Mouse (Mus musculus) adrenal gland (tissue): Measurements from ENCODE around the gene Sgk1.
"Not testable (repeated sequence)": the region's sequence is repeated elsewhere in the genome, so short reads cannot be mapped to it uniquely, and the experiment has no call there.

ENCODE experiments used
- intact Hi-C: fragments of 180-260 bp; cut with DNase I; formaldehyde crosslinking; loops from one replicate; pipeline ENCODE4 v1.15.1; 2025

Sgk1 gene

DNA sequence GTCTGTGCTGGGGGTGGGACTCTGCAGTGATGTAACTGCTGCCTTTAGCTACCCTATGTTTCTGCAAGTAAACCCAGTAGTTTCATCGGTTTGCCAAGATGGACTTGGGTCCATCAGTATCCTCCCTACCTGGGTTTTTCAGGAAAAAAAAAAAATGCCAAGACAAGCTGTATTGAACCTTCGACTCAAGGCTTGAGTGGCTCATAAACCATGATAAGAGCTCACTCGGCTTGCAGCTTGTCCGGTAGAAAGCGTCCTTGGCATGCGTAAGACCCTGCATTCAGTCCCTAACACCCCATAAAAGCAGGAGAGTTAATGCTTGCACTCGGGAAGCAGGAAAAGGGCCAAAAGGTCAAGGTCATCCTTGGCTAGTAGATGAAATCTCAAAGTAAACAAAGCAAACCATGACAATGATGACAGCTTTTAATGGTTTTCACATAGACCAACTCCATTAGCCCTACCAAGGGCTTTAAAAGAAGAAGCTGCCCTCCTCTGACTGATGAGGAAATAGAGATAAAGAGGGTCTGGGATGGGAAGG, 23.5 kb upstream of the Sgk1 start:
- intact Hi-C loops: no loop called here

DNA sequence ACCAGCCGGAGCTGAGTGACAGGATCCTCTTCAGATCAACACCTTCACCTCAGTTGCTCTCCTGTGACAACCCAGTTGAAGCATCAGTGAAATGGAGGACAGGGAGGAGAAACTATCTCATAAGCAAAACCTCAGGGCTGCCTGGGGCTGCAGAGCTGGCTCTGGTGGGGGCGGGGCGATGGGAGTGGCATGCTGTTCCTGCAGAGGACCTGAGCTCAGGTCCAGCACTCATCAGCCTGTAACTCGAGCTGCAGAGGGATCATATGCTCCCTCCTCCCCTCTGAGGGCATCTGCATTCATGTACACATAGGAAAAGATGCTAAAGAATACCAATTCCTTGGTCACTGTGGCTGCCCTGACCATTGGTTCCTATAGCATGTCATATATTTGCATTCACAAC, 15.5 kb upstream of the Sgk1 start:
- intact Hi-C loops: no loop called here

DNA sequence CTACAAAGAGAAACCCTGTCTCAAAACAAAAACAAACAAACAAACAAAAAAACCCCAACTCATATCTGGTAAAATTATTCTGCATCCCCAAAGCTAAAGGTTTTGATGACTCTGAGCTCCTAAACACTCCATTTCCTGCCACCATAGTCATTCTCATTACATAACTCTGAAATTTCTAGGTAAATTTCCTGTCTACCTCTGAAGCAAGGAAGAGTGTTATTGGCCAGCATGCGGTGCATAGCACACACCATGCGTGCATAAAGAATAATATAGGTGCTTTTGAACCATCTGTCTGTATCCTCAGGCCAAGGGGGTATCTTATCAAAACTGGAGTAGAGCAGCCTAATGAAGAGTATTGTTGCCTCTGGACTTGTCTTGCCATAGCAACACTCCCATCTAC, 13.8 kb upstream of the Sgk1 start:
- intact Hi-C loops: no loop called here

DNA sequence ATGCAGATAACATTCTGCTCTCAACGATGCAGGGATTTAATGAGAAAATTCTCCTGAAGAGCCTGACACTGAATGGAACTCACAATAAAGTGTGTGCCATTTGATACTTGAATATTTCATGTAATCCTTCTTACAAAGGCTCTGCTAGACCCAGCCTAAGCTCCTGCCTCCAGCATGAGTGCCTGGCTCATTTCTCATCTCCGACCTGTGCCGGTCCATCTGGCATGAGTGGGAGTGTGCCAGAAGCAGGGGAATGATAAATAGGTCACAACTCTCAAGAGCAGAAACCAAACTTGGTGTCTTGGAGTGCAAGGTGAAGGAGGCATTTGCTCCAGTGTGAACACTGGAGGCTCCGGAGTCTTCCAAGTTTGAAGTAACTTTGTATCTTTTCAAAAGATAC, 13.4 kb upstream of the Sgk1 start:
- intact Hi-C loops: no loop called here

DNA sequence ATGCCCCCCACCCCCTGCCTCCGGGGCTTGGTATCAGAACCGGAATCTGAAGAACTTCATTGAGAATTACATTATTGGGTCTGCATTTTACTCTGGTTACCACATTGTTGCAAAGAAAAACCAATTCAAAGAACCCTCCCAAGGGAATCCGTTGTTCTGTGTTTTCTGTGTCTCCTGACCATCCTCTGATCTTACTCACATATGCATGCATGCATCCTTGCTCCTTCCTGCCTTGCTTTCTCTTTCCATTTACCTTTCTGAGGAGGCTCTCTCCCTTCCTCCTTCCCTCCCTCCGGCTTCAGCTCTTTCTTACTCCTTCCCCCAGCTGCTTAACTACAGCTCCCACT, 174 bp upstream of the Sgk1 start:
- intact Hi-C loops: no loop called here

DNA sequence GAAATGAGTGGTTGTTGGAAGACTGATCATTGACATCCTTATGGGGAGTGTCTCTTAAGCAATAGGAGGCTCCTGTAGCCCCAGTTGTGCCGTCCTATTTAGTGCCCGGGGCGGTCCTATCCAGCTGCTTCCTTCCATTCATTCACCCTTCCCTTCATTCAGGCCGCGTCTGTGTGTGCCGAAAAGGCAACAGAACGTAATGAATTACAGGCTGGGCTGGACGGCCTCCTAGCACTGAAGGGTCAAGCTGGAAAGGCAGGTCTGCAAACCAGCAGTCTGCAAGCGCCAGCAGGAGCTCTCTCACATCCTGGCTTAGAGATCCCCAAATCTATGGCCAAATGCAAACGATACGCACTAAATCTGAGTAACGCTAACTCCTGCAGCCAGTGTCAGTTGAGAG, 1.6 kb downstream of the Sgk1 start:
- intact Hi-C loops: no loop called here

DNA sequence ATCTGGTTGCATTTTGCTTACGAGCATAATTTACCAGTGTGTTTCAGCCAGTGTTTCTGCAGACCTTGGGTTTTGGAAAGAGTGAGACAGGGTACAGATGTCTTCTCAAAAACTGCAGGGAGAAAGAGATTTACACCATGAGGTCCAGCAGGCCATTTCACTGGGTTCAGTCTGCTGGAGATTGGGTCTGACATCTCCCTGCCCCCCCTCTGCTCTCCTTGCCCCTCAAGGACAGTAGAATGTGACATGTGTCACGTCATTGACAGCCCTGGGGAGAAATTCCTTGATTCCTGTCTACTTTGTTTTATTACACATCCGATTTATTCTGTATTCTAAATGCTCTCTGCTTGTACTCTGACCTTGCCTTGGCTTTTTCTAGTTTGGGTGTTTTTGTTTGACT, 2.5 kb downstream of the Sgk1 start:
- intact Hi-C loops: no loop called here

DNA sequence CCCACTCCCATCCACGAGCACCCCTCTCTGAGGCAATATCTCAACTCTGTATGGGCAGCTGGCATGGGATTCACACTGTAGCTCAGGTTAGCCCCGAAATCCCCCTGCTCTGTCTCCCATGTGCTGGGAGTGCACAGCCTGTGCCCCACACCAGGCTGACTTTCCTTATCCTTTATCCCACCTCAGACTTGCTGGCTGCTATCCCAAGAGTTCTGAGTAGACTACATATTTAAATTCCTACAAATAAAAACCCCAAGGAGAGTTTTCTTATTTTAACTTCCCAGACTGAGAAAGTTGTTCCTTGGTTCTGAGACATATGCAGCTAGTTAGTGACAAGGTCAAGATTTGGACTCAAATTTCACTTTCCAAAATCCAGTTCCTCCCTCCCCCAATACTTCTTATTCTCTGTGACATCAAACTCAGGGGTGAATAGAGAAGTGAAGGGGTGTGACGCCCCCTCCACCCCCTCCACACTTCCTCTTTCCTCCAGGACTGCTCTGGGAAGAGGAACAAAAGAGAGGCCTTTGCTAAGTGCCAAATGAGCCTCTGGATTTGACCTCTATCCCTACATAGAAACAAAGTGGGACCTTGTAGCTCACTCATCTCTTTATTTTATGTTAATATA, 7.3 kb downstream of the Sgk1 start:
- intact Hi-C loops: no loop called here

DNA sequence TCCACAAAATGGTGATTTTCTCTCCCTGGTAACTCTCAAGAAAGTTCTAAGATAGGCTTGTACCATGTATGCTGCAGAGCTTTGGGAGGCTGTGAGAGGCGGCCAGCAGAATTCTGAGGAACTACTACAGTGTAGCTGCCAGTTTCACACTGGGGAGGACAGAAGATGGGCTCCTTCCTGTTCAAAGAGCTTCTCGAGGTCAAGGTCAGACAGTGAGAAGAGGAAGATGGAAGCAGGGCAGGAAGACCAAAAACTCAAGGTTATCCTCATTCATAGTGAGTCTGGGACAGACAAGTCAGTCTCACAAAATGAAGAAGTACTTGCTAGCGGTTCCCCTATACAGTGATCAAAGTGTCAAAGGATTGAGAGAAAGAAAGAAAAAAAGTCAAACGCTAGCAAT, 8.3 kb downstream of the Sgk1 start:
- intact Hi-C loops: no loop called here

DNA sequence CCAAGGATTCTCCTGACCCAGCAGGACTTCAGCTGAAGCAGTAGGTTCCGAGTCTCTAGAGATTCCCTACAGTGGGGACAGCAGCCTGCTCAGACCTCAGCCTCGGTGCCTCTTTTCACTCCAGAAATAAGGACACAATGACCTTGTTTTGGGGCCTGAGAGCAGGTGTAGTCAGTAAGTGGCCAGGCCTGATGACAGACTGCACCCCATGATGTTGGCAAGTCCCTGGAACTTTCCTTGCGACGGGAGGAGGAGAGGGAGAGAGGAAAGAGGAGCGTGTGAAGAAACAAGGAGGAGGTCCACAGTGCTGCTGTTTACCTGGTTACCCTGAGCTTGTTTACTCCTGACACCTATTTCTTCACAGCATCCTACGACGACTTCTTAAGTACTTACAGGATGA, 9.5 kb downstream of the Sgk1 start:
- intact Hi-C loops: no loop called here

DNA sequence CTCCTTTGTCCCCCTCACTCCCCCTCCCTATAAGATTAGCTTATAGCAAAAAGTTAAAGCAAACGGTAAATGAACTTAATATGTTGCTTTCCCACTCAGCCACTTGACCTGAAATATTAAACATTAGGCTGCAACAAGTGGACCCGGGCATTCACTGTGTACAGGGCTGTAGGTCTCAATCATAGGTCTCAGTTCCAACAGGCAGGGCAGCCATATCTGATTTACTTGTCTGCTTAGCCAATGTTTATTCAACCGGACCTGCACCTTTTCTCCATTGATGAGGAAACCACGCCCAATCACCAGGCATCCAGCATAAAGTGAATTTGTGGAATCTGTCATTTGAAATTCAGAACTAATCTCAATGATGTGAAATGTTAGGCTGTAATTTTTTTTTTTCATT, 10.1 kb downstream of the Sgk1 start:
- intact Hi-C loops: no loop called here

DNA sequence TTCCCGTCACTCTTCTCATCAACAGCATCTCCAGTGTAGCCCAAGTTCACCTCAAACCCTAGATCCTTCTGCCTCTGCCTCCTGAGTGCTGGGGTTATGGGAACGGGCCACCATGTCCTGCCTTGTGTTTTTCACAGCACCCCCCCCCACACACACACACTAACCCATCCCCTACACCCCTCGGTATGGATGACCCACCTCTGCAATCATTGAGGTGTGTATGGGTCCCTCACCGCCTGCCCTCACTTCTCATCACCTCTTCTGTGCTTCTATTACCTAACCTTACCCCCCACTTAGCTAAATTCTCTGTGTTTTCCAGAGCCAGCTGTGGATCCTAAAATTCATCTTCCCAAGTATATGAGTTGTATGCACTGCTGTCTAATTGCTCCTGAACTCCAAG, 16.4 kb downstream of the Sgk1 start:
- intact Hi-C loops: no loop called here

DNA sequence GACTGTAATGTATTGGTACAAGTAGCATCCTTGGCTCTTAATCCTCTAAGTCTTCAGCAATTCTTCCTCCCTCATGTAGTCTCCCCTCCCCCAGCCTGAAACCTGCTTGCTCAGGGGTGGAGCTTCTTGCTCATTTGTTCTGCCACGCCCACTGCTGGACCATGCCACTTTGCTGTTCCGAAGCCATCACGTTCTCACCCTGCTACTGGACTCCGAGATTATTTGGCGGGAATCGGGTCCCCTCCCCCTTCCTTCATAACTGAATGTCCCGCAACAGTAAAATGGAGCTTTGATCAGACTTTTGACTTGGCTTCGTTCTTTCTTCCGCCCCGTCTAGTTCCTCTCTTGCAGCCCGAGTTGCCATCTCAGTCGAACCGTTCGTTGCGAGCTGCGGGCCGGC, 16.9 kb downstream of the Sgk1 start:
- intact Hi-C loops: not testable (repeated sequence)

DNA sequence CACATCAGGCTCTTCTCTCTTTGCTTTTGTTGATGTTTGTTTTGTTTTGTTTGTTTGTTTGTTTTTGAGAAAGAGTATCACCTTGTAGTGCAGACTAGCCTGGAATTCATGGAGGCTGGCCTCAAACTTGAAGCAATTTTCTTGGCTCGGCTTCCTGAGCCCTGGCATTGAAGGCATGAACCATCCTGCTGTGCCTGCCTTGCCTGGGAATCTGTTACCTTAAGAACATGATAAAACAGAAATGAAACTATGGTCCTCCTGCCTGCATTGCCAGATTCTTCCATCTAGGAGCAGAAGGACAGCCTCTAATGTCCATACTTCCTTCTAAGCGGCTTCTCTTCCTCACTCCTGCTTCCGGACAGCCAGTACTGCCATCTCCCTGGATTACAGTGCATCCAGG, 17.4 kb downstream of the Sgk1 start:
- intact Hi-C loops: no loop called here

DNA sequence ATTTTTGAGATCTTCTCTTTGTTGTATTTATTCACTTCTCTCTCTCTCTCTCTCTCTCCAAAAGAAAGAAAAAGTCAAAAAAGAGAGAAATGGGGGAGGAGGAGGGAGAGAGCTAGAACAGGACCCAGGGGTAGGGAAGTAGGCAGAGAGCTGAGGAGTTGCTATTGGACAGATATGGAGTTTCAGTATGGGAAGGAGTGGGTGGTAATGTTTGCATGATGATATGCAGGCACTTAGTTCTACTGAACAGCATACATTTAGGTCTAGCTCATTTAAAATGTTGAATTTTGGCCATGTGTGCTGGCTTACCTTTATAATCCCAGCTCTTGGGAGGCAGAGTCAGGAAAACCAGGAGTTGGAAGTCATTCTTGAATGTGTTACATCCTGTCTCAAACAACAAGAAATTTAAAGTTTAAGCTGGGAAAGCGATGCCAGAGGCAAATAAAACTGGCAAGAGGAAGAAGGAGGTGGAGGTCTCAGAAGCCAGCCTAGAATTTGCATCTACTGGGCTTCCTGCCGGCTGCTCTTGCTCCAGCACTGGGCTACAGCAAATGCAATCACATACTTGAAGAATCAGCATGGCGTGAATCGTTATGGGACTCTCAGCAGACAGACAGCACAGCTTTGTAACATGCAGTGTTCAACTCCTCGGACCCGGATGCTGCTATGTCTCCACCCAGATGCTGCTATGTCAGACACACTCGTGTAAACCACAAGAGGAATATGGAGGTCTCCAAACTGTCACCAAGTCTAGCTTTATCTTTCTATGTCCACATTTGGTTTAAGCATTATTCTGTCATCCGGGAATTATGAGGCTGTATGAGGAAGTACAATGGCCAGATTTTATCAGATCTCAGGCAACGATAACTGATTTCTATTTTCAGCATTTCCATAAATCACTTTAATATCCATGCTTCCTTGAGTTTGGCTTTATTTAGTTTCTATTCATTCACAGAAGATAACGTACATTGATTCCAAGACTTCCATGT, 20.5 kb downstream of the Sgk1 start:
- intact Hi-C loops: no loop called here

DNA sequence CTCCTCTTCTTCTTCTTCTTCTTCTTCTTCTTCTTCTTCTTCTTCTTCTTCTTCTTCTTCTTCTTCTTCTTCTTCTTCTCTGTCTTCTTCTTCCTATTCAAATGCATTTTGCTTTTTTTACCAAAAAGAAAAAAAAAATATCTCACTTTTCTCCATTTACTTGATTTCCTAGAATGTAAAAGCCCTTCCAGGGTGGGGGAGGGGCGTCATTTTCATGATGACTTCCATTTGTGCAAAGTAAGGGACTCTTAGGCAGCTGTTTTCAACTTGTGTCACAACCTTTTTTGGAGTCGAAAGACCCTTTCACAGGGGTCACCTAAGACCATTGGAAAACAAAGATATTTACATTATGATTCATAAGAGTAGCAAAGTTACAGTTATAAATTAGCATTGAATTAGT, 22.2 kb downstream of the Sgk1 start:
- intact Hi-C loops: no loop called here

DNA sequence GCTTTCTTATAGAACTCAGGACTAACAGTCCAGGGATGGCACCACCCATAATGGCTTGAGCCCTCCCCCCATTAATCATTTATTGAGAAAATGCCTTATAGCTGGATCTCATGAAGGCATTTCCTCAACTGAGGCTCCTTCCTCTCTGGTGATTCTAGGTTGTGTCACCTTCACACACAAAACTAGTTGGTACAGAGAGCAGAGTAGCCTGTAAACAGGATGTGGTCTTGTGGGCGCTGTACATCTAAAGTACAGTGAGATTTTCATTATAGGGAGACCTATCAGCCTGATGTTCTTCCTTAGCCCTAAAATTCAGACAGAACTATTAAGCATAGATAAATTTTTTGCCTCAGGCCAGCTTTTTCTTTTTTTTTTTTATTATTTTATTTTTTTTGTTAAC, 23.6 kb downstream of the Sgk1 start:
- intact Hi-C loops: no loop called here

DNA sequence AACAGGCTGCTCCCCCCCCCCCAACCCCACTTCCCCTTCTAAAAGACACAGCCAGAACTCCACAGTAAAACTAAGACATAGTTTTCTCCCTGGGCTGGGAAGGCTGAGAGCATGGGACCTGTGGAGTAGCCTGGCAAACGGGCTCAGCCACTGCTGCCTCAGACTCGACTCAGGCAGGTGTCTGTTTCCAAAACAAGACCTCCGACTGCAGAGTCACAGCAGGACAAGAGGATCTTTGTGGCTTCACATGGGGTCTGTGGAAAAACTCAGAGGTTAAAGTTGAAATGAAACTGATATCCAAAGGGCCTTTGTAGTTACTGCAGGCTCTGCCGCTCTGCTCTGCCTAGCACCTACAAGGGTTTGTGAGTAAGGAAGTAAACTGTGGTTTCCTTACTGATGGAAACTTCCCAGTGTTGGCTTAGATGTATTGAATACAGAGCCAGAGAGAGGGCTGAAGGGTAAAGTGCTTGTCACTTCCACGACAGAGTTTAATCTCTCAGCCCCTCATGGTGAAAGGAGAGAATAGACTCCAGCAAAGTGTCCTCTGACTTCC, 25.0 kb downstream of the Sgk1 start:
- intact Hi-C loops: no loop called here

DNA sequence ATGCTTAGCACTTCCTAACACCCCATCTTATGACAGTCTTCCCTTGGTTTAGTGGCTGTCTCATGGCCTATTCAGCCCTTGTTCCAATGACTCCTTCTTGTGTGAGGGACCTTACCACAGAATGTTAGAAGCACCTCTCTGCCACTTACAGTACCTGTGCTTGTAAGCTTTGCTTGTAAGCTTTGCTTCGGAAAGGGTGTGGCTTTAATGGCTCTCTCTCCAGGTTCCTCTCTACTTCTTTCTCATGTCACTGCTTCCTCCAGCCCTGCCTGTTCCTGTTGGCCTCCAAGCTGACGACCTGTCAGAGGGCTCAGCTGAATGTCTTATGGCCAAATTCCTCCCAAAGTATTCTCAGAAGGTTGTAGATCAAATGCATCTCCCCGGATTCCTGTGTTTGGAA, 25.8 kb downstream of the Sgk1 start:
- intact Hi-C loops: no loop called here

DNA sequence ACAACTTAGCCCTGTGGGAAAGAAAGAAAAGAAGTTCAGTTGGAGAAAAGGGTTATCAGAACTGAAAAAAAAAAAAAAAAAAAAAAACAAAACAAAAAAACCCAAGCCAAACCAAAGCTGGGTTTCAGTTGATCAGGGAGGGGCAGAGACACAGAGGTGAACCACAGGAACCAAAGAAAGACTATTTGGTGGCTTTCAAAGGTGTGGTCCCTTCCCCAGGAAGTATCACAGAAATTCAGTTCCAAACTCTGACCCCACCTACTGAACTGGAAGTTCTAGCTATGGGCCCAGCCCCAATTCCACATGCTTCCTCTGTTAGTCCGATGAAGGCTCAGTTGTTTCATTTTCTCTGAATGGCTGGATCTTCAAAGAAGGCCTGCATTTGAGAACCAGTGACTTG, 26.7 kb downstream of the Sgk1 start:
- intact Hi-C loops: no loop called here

DNA sequence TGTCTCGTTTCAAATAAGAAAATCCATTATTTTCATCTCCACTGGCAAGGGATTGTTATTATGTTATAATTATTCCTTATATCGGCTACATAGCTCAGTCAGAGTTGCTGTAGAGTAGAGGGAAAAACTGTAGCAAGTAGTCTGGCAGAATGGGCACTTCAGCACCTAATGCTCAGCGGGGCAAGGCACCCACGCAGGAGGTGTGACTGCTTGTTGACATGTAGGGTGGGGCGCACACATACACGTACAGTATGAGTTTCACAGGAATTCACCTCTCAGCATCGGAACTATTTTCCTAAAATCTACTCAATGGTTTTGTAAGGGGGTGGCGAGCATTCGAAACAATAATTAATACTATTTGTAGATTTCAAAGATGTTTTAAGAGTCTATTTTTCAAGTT, 28.4 kb downstream of the Sgk1 start:
- intact Hi-C loops: no loop called here

DNA sequence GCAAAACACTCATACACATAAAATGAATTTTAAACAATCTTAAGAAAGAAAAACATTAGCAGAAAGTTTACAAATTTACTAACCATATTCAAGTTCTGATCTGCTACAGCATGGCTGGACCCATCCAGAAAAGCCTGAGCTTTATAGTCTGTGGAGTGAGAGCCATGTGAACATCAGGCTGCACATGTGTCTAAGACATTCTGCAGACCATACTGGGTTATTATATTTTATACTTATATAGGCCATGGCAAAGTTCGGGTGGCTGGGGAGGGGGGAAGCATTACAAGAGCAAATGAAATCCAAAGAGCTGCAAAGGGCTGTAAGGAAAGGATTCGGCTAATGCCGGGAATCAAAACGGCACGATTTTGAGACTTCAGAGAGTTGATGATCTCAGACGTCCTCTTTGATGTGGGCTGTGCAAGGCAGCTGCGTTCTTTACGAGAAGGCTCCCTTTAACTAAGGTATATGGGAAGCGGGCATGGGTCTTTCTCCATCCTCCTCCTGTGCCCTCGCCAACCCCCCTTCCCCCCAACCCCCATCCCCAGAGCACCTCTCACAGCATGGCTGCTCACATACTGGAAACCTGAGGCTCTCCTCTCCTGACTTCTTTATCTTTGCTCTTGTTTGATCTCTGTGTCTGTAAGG, 29.4 kb downstream of the Sgk1 start:
- intact Hi-C loops: no loop called here
